Mouse (Mus musculus) left cerebral cortex, adult 9 months (tissue): ENCODE measurements around the gene Fetub.
A peak's percentile ranks its signal among the peaks of the same experiment; 100 is the strongest.

Experiments used
- DNase-seq, 2 experiments: peaks; one replicate each; pipeline ENCODE4 v3.0.0; 2022; ENCODE audit warnings: low spot score in 2 of 2

Fetub gene

DNA sequence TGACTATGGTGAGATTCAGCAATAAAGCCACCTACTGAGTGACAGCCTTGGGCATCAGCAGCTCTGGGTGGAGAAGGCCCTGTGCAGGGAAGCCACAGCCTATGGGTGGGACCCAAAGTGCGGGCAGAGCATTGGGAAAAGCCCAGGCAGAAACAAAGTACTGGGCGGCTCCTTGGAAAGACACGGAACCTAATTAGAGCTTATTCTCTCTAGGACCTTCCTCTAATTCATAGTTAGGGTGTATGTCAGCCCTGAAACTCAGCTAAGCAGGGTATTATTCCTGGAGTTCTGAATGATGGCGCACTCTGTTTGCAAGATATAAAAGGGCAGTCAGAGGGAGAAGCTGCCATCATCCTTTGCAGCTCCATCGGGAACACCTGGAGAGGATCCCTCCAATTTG, at the start of gene Fetub:
Gene Fetub (plus strand): TSS at position 301 of the 400 bp plus-strand sequence.
- no peak for DNase-seq

DNA sequence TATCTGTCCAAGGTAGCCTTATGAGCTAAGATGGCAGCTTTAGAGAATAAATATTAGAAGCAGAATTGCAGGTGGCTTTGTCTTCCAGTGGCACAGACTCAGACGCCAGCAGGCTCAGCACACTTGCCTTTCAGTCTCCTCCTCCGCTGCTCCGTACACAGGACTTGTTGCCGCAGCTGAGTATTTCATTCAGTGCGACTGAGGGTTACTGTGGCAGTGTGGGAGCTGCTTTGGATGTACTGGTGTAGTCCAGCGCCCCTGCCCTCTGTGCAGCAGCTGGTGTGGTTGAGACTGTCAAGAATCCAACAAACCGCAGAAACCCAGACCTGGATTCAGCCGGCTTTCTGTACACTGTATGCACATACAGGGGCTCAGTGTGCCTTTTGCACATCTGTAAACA, 45.7 kb upstream of the Fetub start:
- no peak for DNase-seq

DNA sequence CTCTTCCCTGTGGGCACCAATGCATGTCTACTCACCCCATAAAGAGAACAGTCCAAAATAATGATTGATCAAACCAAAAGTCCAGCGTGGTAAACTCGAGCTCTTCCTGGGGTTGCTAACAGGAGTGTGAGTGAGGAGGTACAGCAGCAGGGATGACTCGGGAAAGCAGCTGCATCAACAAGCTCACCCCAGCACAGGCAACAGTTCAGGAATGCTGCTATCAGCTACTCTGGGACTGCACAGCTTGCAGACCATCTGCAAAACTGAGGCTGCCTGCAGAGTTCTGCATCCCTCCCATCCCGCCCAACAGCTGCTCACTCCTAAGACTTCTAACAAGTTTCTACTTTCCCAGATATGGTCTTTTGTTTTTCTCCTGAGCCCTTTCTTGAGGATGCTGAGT, 44.8 kb upstream of the Fetub start:
- no peak for DNase-seq

DNA sequence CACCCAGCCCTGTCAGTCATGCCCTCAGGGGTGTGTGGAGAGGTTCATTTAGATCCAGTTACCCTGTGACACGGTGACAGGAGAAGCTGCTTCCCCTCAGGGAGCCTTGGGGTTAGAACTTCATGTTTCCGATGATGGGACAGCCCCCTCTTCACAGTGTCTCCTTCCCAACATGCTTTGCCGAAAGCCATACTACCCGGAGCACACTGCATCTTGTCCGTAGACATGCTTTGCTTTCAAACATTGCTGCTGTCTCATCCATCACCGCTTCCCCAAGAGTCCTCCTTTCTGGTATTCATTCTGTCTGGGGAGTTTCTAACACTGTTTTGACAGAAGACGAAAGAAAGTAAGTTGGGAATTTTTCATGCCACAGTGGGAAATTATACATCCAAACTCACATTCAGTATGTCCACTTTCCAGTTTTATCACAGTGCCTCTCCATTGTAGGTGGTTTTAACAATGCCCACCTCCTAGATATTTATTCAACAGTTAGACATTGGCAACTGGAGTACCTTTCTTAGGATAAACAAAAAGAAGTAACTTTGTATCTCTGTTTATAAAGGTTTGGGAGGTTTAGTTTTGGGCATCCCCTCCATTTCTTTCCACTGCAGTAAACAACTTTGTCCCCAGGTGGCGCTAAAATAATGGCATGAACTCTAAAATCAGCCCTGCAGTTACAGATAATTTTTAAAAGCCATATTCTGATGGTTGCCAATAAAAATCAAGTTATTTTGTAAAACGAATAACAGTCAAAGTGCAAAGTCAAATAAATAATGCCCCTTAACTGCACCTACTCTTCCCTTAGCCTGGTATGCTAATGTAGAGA, 41.7 kb upstream of the Fetub start:
- DNase-seq = peak in 1 of 2 experiments; percentile 29

DNA sequence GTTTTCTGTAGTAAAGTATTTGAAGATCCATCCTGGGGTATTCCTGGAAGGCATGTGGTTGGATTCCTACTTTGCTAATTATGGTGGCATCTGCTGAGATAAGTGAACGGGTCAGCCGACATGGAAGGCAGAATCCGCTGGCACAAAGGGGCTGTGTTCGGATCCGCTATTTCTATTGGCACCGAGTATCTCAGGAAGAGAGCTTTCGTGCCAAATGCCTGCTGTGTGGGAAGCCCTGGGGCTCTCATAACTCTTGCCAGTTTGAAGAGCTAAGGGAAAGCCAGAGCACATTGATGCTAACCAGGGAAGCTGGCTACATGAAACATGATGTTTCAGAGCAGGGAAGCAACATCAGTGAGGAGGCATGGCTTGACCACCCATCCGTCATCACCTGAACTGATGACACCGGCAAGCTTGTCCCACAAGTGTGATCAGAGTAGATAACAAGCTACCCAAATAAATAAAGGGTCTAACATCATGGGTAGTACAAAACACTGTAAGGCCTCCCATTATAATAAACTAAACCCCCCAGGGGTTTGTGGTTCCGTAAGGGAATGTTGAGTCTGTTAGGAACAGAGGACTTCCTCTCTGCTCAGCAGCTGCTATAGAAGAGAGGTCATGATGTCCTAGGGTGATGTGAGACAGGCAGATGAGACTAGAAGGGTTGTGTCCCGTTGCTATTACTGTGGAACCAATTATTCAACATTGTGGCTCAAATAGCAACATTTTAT, 40.3 kb upstream of the Fetub start:
- DNase-seq = no peak

GRCm38 (mm10) chr16:22878716-22879115, 39.4 kb upstream of the Fetub start:
- DNase-seq = no peak

DNA sequence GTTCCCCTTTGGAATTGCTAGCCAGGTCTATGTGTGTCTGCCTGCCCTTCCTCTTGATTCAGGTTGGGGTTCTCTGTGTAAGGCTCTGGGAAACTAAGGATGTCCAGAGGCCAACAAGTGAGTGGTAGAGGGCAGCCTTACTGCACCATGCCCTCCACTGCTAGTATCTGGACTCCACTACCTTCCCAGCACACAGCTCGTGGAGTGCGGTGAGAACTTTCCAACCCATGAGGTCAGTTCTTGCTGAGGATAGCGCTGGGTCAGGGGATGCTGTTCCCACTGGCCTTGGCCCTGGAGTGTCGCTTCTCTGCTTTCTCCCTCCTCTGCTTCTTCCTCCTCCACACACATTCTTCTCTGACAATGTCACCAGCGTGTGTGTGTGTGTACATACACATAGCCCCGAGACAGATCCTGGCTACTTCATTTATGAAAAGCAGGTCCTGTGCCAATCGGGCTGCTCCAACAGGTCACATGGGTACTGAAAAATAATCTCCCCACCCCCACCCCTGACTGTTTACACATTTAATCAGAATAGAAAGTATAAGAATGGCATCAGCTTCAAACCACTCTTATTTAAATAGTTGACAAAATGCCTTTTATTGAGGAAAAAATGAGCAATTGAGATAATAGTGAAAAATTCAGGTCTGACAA, 38.1 kb upstream of the Fetub start:
- no peak for DNase-seq

DNA sequence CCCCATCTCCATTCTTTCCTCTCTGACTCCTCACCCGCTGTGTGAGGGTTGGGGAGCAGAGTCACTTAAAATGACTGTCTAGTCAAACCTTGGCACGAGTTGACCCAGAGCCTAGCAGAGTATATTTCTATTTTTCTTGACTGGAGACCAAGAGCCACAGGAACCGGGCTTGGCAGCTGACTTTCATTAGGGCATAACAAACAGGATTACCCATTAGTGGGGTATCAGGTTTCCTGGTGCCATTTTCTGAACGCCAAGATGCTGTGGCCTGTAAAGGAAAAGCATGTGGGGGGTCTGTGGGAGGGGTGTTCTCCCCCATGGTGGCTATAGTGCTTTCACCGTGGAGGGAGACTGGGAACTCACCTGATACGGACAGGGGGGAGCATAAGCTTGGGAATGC, 37.2 kb upstream of the Fetub start:
- DNase-seq = no peak

DNA sequence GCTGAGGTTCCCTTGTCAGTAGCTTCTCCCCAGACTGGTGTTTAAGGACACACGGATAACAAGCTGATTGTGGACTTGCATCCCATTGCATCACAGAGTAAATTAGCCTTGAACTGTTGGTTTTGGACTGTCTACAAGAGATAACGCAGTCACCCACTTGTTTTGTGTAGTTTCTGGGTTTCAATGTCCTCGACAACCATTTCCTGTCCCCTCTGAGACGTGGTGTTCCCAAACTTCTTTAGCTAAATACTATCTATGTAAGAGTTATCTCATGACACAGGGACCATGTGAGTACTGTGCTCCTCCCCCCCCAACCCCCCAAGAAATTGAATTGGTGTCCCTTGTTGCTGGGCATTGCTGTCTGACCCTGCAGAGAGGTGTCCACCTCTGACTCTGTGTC, 36.6 kb upstream of the Fetub start:
- DNase-seq = no peak

DNA sequence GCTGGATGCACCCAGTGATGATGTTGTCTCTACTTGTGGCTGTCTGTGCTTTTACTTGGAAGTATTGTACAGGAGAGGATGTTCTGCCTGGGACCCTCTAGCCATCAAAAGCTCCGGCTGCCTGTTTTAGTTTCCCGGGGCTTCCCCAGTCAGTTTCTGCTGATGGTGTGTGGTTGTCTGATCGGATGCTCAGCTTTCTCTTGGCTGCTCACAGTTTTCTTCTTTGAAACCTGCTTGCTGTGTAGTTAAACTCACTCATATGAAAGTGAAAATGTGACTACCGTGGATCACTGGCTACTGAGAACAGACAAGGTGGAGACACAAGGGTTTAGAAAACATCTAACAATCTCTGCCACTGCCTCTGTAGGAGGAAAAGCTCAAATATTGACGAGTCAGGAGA, 34.7 kb upstream of the Fetub start:
- DNase-seq = no peak

- DNase-seq = no peak
Observed at GRCm38 (mm10) chr16:22885356-22885755, 32.8 kb upstream of the Fetub start.

- DNase-seq = no peak
Observed at GRCm38 (mm10) chr16:22886726-22887125, 31.4 kb upstream of the Fetub start.

GRCm38 (mm10) chr16:22888835-22889234, 29.3 kb upstream of the Fetub start:
- DNase-seq = no peak

DNA sequence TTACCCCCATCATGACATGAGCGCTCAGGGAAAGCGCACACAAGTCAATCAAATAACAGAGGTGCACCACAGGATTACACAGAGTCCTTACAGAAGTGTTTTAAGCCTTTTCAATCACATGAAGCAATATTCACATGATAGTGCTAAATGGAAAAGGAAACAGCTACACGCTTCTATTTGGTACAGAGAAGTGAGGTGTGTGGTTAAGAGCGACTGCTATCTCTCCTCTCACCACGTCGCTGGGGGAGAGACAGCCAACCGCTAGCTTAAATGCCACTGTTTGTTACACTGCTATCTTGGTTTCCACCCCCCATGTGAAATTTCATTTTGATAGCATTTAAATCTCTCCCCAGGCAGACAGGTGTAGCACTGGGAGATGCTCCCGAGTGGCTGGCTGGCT, 28.4 kb upstream of the Fetub start:
- no peak for DNase-seq

DNA sequence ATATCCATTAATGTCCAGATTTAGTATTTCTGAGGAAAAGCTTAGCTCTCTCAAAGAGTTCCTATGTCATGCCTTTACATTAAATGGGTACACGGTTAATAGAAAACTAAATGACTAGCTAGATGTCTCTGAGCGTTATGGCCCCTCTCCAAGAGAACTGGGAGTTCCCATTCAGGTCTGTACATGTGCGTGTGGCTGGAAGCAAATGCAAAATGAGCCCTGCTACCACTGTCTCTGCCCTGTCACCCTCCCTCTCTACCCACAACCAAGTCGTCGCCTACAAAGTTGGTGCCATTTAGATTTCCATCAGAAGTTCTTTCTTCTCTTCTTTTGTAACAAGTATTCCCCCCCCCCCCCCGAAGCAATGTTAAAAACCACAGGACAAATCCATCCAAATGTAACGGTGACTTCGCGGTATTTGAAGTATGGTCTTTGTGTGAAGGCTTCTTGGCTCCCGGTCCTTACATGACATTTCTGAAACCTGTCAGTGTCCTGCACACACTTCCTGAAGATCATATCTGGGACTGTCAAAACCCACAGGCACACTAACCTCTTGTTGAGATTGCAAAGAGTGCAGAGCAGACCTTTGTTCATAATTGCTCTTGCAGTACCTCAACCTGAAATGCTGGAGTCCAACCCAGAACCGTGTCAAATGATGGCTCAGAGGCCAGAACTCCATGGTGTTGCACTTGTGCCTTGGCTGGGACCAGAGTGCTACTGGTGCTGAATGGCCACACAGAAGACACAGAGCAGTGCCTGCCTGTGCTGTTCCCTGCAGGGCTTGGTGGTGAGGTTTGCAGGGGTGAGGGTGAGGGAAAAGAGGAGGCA, 27.2 kb upstream of the Fetub start, which contains the start of gene Ahsg:
Gene Ahsg (plus strand): TSS at position 595 of the 828 bp plus-strand sequence.
- DNase-seq = no peak

GRCm38 (mm10) chr16:22891733-22892154, 26.4 kb upstream of the Fetub start:
- no peak for DNase-seq

DNA sequence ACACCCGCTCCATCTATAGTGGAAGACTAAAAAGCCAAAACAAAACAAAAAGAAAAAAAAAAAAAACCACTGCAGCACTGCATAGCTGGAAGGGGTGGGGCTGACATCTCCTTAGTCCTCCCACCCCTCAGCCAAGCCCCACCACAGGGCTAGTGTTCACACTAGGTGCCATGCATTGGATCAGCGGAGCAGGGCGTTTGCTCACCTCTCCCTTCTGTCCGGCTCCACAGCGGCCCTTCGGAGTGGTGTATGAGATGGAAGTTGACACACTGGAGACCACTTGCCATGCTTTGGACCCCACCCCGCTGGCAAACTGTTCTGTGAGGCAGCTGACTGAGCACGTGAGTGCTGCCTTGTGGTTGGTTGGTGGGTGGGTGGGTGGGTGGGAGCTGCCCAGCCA, 24.0 kb upstream of the Fetub start:
- no peak for DNase-seq

GRCm38 (mm10) chr16:22896618-22897017, 21.5 kb upstream of the Fetub start:
- no peak for DNase-seq

DNA sequence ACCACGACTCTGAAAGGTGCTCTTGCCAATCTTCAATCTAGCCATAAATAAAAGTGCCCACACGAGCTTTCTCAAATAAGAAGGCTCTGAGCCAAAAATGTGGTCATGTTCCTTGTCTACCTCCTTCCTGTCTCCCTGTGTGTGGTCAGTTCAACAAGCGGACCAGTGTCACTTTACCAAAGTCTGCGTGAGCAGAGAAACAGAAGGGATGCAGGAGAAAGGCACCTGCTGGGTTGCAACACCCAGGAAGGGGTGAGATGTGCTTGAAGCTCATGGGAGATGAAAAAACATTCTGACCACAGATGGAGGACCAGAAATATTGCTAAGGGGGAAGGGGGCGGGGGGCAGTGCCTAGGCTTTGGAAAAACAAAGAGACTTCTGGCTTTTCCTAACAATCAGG, 18.8 kb upstream of the Fetub start:
- no peak for DNase-seq

DNA sequence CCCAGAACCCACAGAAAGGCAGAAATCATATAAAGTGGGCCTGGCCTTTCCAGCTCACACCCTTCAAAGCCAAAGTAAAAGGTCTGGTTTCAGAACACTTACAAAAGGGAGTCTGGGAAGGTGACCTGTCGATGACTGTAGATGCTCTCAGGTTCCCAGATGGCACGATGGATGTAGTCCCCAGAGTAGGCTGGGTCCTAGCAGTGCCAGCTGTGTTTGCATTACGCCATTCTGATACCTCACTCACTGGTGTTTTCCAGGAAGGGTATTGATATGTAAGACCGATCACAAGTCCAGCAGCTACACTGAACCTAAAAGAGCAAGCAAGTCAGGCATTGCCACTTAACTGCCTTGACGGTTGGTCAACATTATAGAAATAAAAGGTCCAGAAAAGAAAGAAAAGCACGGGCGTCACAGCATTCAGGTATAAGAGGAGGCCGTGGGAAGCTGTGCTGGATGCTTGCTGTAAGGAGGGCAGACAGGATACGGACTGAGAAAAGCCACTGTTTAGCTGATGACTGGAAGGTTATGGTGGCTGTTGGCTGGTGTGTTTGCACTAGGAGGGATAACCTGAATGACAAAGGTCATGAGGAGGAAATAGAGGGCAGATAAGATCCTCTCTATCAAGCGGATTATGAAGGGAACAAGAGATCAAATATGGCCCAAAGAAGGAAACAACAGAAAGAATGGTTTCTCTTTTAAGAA, 18.1 kb upstream of the Fetub start:
- DNase-seq = no peak

DNA sequence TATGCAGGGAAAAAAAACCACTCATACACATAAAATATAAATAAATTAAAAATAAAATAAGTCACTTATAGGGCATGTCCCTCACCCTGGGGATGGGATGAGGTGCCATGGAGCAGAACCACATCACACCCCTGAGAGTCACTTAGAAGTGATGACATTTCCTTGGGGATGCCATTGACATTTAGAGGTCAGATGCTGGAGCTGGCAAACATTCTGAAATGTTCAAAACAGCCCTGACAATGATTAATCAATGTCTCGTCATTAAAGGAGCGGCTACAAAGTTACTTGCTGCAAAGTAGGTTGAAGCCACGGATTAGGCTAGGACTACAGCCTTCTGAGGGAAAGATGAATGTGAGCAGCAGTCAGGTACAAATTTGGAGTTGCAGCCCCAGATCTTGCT, 16.8 kb upstream of the Fetub start:
- DNase-seq = no peak
